Mouse (Mus musculus) heart, adult 2 months (tissue): ENCODE measurements around the gene Rc3h2.
A peak's percentile ranks its signal among the peaks of the same experiment; 100 is the strongest.

ENCODE experiments used
- CTCF ChIP-seq: fragments of 200-600 bp; IDR thresholded peaks from 2 replicates; pipeline ENCODE4 v1.8.1; 2022; ENCODE audit warnings: antibody characterized with exemption, mild to moderate bottlenecking, moderate library complexity
- EP300 ChIP-seq: fragments of 200-500 bp; IDR thresholded peaks from 2 replicates; pipeline ENCODE4 v1.6.1; 2011; ENCODE audit warnings: low read depth, low read length, control low read depth; ENCODE audit not compliant: insufficient read depth
- POLR2A ChIP-seq: fragments of 200-500 bp; IDR thresholded peaks from 2 replicates; pipeline ENCODE4 v1.6.1; 2011; ENCODE audit warnings: mild to moderate bottlenecking, low read depth, low read length, control low read depth; ENCODE audit not compliant: insufficient read depth

- TF ChIP-seq CTCF (peak; percentile 53), POLR2A (no peak), EP300 (no peak)
These were observed 27.2 kb downstream of the Rc3h2 start for GRCm38 (mm10) chr2:37395539-37395938.
